Mouse (Mus musculus): ENCODE results near the gene Rsph3b.
A peak's percentile ranks its signal among the peaks of the same experiment; 100 is the strongest.

The Rsph3b gene

DNA sequence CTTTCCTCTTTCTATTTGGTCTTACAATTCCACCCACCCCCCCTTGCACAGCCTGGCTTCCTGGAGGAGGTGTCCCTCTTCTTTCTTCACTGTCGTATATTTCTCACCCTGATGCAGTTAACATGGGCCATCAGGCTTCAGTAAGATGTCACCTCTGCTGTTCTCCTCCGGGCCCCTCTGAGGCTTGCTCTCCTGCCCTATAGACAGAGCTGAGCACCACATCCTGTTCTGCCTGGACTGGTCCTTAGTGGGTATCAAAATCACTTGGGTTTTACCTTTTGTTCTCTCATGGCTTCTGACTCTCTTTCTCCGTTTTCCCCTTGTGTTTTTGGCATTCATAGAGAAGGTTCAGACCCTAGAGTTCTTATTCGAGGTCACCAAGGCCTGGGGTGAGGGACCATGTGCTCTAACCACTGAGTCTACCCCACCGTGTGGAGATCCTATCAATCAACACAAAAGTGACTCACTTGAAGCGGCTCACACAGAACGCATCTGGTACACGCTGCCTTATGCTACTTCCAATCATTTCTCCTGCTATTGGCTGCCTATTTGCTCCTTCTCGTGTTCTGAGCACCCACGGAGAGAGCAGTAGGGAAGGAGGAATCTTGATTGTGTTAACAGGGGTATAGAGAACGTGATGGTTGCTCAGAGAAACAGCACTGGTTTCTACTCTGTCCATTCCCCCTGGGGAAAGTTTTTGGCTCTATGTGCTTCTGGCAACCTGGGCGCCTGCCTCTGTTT lies 86.3 kb downstream of the Rsph3b start:
- no peak for DNase-seq

DNA sequence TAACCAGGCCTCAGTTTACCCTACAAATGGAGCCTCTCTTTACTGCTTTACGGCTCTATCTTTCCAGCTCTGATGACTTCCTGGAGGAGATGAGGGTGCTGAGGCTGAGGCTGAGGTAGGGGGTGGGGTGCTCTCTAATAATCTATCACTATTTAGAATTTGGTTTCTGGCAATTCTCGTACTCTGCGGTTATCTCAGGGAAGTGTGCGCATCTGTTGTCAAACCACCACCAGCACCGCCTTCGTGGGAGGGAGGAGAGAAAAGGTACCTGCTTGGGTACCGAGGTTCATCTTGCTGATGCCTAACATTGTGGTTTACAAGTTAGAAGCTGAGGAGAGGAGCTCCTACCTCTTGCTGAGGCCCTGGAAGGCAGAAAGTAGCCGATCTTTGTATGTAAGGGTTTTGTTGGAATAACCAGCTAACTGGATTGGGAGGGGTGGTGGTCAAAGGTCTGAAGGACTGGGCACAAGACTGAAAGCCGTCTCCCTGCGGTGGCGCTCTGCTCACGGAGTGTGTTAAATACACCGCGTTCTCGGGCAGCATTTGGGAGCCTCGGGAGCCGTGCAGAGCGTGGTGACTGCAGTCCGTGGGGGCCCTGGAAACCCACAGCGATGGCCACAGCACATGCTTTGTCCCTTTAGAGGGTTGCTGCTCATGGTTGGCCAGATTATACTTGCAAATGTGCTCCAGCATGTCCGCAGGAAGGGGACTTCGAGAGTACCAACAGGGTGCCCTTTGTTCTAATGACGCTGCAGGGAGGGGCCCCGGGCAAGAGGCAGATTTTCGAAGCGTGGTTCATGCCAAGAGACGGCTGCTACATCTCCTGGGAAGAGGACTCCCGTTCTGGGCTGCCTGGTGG lies 87.1 kb downstream of the Rsph3b start:
- peak; percentile 37 for DNase-seq

DNA sequence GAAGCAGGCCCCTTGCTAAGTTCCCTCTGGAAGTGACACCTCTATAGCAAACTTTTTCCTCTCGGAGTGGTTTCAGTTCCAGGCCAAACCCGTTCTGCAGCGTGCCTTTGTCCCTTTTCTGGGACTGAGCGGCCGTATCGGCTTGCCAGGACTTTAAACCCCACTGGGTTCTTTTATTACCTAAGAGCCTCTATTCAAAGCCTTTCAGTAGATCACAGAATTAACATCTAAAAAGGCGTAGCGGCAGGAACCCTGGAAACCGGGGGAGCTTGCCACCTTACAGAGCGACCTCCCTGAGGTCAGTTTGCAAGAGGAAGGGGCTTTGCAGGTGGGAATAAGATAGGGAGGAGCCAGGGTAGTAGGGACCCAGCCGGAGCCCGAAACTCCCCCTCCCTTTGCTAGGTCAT lies 88.0 kb downstream of the Rsph3b start:
- no peak for DNase-seq

DNA sequence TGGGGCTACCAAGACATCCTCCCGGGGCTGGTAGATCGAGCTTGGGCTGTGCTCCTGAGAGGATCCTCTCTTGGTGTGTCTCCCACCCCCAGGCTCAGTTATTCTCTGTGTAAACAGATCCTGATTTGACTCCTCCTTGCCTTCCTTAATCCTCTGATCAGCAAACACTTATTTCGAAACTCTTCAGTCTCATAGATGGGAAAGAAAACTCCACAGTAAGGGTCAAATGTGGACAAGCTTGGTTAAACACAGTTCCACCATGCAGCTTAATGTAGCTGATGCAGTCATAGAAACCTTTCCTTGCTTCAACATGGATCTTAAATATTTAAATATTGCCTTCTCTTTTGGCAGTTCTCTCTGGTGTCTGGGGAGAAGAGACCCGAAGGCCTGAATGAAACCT lies 88.4 kb downstream of the Rsph3b start:
- no peak for DNase-seq
